Mouse (Mus musculus) kidney, postnatal 10 days (tissue): ENCODE measurements around the gene Aff3.

Source experiments
- DNase-seq: peaks from one replicate; pipeline ENCODE4 v3.0.0; 2021; ENCODE audit warnings: mixed read lengths

Aff3 gene

DNA sequence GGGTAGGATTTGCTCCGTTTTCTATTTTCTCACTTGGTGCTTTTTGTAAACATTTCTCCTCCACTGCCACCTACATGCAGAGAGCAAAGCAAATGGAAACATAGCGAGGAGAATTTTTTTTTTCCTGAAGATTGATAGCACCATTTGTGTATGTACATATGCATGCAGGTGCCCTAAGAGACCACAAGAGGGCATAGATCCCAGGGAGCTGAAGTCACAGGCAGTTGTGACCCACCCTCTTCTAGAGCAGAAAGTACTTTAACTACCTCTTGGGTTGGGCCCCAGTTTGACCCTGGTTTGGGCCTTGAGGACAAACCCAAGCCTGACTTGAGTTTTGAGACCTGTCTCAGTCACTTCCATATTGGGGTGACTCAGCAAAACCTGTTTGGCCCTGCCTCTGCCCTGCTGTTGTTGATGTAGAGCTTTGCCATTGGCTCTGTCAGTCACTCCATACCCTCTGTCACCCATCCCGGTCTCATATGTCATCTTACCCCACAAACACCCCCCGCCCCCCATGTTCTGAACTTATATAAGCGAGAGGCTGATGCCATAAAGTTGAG is 9.7 kb downstream of the Aff3 start:
- DNase-seq: no peak

GRCm38 (mm10) chr1:38650031-38650430 is 14.7 kb downstream of the Aff3 start:
- no peak for DNase-seq

GRCm38 (mm10) chr1:38649174-38649573 is 15.6 kb downstream of the Aff3 start:
- no peak for DNase-seq

GRCm38 (mm10) chr1:38642288-38642687 is 22.5 kb downstream of the Aff3 start:
- DNase-seq: no peak

DNA sequence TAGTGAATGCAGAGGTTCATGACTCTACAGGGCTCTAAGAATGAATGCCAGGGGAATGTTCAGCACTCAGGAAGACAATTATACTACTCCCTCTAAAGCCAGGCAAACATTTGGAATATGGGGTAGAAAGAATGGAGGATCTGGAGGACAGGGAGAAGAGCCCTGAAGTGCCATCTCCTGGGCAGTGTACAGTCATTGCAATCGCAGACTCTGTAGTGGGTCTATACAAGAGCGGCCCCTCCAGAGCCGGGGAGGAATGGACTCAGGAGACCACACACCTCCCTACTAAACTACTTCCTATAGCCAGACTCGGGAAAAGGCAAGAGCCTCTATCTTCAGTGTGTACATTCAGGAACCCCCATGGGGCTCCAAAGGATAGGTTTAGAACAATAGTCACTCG is 25.1 kb downstream of the Aff3 start:
- no peak for DNase-seq

GRCm38 (mm10) chr1:38635596-38635995 is 29.2 kb downstream of the Aff3 start:
- no peak for DNase-seq

DNA sequence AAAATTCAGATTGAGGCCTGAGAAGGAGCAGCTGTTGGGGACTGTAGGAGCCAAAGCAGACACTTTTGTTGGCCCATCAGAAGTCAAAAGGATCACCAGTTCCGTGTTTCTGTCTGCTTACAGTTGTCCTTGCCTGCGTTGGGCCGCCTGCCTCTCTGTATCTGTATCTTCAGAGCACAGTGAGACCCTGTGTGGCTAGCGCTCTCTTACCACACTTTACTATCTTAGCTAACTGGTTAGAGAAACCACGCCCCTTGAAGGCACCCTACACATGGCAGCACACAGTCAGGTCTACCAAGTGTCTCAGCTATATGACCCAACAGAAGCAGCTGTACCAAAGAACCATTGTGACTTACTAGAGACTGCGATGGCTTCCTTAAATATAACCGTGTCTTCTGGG is 30.7 kb downstream of the Aff3 start:
- DNase-seq: no peak

DNA sequence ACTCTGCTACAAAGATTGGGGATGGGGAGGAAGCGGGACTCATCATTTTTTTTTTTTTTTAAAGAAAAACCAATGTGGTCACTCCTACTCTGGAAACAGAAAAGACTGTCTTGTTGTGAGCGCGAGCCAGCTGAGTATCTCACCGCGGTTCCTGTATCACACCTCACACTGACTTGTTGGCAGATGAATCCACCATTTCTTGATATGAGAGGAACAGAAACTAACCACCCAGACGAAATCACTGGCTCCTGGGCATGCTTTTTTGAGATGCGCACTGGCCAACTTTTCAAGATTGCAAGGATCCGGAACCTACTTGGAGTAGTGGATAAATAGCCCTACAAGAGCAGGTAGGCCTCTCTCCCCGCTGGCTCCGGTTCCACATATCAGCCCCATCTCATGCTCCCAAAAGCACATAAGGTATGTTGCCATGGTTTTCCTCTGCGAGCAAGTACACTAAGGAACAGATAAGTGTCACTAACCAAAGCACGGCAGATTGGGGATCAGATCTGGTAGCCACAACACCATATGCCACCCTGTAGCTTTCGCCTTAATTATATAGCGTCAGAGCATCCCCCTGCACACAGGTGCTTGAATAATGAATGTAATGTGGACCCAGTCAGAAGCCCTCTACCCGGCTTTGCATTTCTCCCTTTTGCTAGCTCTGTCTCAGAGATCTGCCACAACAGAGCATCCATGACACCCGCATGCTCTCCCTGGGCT is 32.1 kb downstream of the Aff3 start:
- no peak for DNase-seq

- DNase-seq: no peak
Observed at GRCm38 (mm10) chr1:38631501-38632279, 33.1 kb downstream of the Aff3 start.

DNA sequence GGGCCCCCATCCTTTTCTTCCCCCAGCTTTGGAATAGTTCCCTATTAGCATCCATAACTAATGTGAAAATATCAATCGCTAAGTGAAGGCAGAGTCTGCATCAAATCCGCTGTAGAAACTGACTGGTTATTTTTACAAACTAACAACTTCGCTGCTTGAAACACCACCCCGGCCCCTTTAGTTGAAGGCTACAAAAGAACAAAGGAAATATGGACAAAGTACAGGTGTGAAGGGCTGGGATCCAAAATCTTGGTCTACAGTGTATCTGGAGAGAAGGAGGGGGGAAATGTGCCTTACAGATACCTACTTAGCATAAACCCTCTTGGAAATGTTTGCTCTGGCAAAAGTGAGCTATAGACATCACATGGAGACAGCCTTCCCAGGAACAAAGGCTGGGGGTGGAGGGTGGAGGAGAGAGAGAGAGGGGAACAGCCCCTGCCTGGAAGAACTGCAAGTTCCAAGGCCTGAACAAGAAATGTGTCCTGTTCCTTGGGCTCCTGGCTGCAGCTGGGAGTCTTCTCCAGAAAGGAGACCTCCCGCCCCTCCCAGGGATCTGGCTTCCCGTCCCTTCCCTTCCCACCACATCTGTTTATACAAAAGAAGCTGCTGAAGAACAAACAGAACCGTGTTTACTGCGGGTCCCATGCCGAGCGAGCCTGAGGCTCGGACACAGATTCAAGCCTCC is 35.7 kb downstream of the Aff3 start:
- peak; percentile 59 for DNase-seq

GRCm38 (mm10) chr1:38628426-38628825 is 36.3 kb downstream of the Aff3 start:
- peak; percentile 17 for DNase-seq

- peak; percentile 44 for DNase-seq
Observed at GRCm38 (mm10) chr1:38627683-38628361, 36.9 kb downstream of the Aff3 start.

- peak; percentile 79 for DNase-seq
Observed at GRCm38 (mm10) chr1:38626739-38627661, 37.8 kb downstream of the Aff3 start.

DNA sequence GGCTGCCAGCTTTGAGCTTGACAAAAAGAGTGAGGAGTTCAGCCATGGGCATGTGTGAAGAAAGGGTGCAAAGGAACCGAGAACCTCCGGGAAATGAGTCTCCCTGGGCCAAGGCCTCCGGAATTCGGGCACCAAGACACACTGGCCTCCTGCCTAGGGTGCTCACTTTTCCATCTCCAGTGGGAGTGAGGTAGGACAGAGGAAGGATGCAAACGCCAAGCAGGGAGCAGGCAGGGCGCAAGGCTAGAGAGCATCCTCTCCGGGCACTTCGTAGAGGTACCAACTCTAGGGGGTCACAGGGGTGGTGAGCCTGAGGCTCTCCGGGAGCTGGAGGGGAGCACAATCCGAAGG is 38.4 kb downstream of the Aff3 start:
- peak; percentile 19 for DNase-seq

DNA sequence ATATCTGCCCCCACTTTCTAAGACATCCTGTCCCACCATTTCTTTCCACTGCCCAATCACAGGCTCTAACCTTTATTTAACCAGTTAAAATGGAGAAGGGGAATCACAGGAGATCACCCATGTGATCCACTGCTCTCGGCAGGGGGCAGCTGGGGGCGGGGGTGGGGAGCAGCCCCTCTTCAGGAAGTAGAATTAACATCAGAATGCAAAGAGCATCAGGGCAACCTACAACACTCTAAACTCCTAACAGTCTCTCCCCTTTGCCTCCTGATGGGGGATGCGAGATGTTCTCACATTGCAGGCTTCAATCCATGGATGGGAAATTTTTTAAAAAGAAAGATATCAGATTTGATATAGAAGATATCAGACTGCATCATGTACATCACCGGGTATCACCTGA is 42.9 kb downstream of the Aff3 start:
- no peak for DNase-seq

- no peak for DNase-seq
Observed at GRCm38 (mm10) chr1:38620401-38620800, 44.4 kb downstream of the Aff3 start.

- DNase-seq: no peak
Observed at GRCm38 (mm10) chr1:38606741-38607140, 58.0 kb downstream of the Aff3 start.

GRCm38 (mm10) chr1:38605426-38605825 is 59.3 kb downstream of the Aff3 start:
- no peak for DNase-seq

DNA sequence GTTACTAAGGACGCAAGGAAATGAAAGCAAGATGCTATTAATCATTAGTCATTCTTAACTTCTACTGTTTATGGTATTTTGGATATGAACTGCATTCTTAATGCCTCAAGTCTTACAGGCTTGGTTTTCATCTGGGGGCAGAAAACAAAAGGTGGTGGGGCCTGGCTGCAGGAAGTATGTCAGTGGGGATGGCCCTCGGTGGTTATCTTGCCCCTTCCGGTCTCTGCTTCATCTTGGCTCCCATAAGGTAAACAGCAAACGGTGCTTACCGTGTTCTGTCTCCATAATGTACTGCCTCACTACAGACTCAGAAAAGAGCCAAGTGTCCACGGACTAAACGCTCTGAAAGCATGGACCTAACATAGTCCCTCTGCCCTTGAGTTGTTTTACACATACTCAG is 60.1 kb downstream of the Aff3 start:
- DNase-seq: no peak

DNA sequence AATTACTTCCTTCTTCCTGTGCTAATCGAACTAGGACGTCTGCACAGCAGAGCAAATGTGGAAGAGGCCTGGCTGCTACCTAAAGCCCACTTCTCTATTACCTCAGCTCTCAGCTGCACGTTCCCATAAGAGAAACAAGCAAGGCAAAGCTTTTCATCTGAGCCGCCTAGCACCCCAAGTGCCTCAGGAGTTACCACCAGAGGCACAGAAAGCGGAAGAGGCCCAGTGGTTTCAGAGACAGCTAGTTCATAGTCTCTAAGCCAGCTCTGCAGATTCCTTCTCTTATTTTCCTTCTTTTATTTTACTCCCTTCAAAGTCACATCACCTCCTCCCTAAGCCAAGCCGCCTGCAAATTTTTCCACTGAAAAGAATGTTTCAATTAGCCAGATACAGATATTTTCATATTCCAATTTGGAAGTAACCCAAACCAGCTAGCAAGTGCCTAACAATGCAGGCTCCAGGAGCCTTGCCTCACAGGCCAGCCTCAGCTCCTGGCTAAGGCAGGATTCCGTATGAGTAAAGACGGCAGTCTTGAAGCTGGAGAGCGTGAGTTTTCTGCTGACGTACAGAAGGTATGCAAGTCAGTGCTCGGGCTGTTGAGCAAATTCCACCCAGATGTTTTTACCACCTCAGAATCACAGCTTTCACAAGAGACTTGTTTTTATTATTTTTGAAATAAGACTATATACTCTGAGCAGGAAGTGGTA is 62.8 kb downstream of the Aff3 start:
- DNase-seq: no peak

DNA sequence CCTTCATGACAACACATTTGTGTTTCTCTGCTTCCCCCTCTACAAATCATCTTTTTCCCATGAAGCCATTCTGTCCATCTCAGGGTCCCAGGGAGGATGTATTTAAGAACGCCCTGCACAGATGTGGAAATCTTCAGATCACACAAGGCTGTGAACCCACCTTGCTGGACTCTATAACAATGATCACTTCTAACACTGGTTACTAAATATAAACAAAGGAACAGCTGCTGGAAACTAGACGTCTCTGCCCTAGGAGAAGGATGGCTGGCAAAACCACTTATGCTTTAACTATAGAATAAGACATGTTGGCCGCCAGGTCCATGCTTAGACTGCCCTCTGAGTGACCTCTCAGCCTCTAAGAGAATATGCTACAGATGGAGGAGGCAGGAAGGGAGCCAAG is 69.4 kb downstream of the Aff3 start:
- DNase-seq: no peak
